Mouse (Mus musculus) limb, embryonic 10.5 days (tissue): Measurements from ENCODE around the gene Odf2l. TPM values are rescaled to one million over a fixed set of nuclear protein-coding genes. Genes with fewer than 3 reads are reported as not detected.

Experiments
- DNase-seq: peaks from one replicate; pipeline ENCODE4 v3.0.0-alpha.2; 2017; ENCODE audit warnings: low spot score
- H3K27ac ChIP-seq: fragments of 300-500 bp; sonication (generic); 2 replicates; pipeline ENCODE4 v1.5.1; 2016; ENCODE audit warnings: mild to moderate bottlenecking
- H3K27me3 ChIP-seq: fragments of 300-500 bp; sonication (generic); 2 replicates; pipeline ENCODE4 v1.6.1; 2016; ENCODE audit warnings: low read depth, mild to moderate bottlenecking; ENCODE audit not compliant: poor library complexity, severe bottlenecking
- H3K36me3 ChIP-seq: fragments of 300-500 bp; sonication (generic); 2 replicates; pipeline ENCODE4 v1.6.1; 2016; ENCODE audit warnings: mild to moderate bottlenecking, moderate library complexity
- H3K4me1 ChIP-seq: fragments of 300-500 bp; sonication (generic); 2 replicates; pipeline ENCODE4 v1.6.1; 2016
- H3K4me3 ChIP-seq: fragments of 300-500 bp; sonication (generic); 2 replicates; pipeline ENCODE4 v1.5.1; 2016; ENCODE audit warnings: mild to moderate bottlenecking, moderate library complexity
- H3K9me3 ChIP-seq: fragments of 300-500 bp; sonication (generic); replicated peaks from 2 replicates; pipeline ENCODE4 v1.6.1; 2016; ENCODE audit warnings: mild to moderate bottlenecking
- WGBS: fragments of 180-500 bp; shearing (Covaris S2); methylation state at CpG from one replicate; pipeline ENCODE4 v1.1.7; 2016; 5-methylcytosine and 5-hydroxymethylcytosine counted together
- polyA plus RNA-seq: library from polyadenylated mRNA; unstranded; fragments of >200 nt; fragmentation: Nextera tagmentation; extraction: Ambion mirVana; gene quantifications from 2 replicates; pipeline ENCODE4 v1.2.1, GENCODE M21; 2016

The Odf2l gene
- polyA plus RNA-seq, 1 experiment from 2014 or later: 18.1 TPM

- H3K4me1 ChIP-seq: 0 out of 2 replicates have a peak, but pooled peaks cover 5% of the 10 kb centered on the region
- no peak overlapping the region for H3K4me3 ChIP-seq
- 90% methylated on average over 2 of the region's 2 CpGs for WGBS
- no peak overlapping the region for H3K27ac ChIP-seq
- H3K36me3 ChIP-seq: no peaks in the 10 kb centered on the region
- H3K27me3 ChIP-seq: no peaks in the 10 kb centered on the region
- no peaks in the 10 kb centered on the region for H3K9me3 ChIP-seq
- DNase-seq: no peak
Observed at GRCm38 (mm10) chr3:145191972-145192371, 73.6 kb downstream of the Odf2l start.

GRCm38 (mm10) chr3:145195240-145195923 lies 77.0 kb downstream of the Odf2l start:
- Histone ChIP-seq H3K36me3 (no peaks in the 10 kb centered on the region), H3K4me1 (0 out of 2 replicates have a peak, but pooled peaks cover 5% of the 10 kb centered on the region), H3K27ac (no peak overlapping the region), H3K9me3 (no peaks in the 10 kb centered on the region), H3K27me3 (no peaks in the 10 kb centered on the region), H3K4me3 (no peak overlapping the region)
- DNase-seq: peak; percentile 12
- WGBS: 82% methylated on average over 8 of the region's 8 CpGs

GRCm38 (mm10) chr3:145198050-145198449 lies 79.7 kb downstream of the Odf2l start:
- Histone ChIP-seq H3K27me3 (no peaks in the 10 kb centered on the region), H3K36me3 (no peaks in the 10 kb centered on the region), H3K27ac (no peak overlapping the region), H3K4me1 (0 out of 2 replicates have a peak, but pooled peaks cover 5% of the 10 kb centered on the region), H3K4me3 (no peak overlapping the region), H3K9me3 (no peaks in the 10 kb centered on the region)
- WGBS: 91% methylated on average over 2 of the region's 2 CpGs
- DNase-seq: no peak

Other genes starting within 250 kb of the Odf2l start
- not detected in 2 replicates for gene Clca4b, start 186.1 kb upstream of the Odf2l start, polyA plus RNA-seq
- not detected in 2 replicates for gene Clca4a, start 143.5 kb upstream of the Odf2l start, polyA plus RNA-seq
- gene Clca1, start 85.8 kb upstream of the Odf2l start, polyA plus RNA-seq: 0.59 and 0.85 TPM in 2 replicates
- 0.11 and 0.13 TPM in 2 replicates for gene Clca2, start 19.1 kb upstream of the Odf2l start, polyA plus RNA-seq
- 0.73 and 1.0 TPM in 2 replicates for gene Col24a1, start 173.9 kb downstream of the Odf2l start, polyA plus RNA-seq